Mouse (Mus musculus) intestine, embryonic 15.5 days (tissue): ENCODE measurements around the gene Rps6ka3. TPM values are rescaled to one million over a fixed set of nuclear protein-coding genes. Genes with fewer than 3 reads are reported as not detected.

Experiments
- ATAC-seq: fragments of 200-750 bp; cut with Nextera tagmentation; 2 replicates; pipeline ENCODE4 v1.8.0; 2017; ENCODE audit warnings: moderate TSS enrichment, moderate library complexity
- H3K27ac ChIP-seq: fragments of 300-500 bp; sonication (generic); 2 replicates; pipeline ENCODE4 v1.5.1; 2015; ENCODE audit warnings: mild to moderate bottlenecking, inconsistent platforms
- H3K27me3 ChIP-seq: fragments of 300-500 bp; sonication (generic); replicated peaks from 2 replicates; pipeline ENCODE4 v1.6.1; 2015; ENCODE audit warnings: inconsistent platforms
- H3K36me3 ChIP-seq: fragments of 300-500 bp; sonication (generic); 2 replicates; pipeline ENCODE4 v1.6.1; 2015; ENCODE audit warnings: inconsistent platforms
- H3K4me1 ChIP-seq: fragments of 300-500 bp; sonication (generic); replicated peaks from 2 replicates; pipeline ENCODE4 v1.6.1; 2015; ENCODE audit warnings: inconsistent platforms
- H3K4me2 ChIP-seq: fragments of 300-500 bp; sonication (generic); replicated peaks from 2 replicates; pipeline ENCODE4 v1.6.1; 2015; ENCODE audit warnings: mild to moderate bottlenecking, inconsistent platforms
- H3K4me3 ChIP-seq: fragments of 300-500 bp; sonication (generic); replicated peaks from 2 replicates; pipeline ENCODE4 v1.5.1; 2015; ENCODE audit warnings: inconsistent platforms
- H3K9ac ChIP-seq: fragments of 300-500 bp; sonication (generic); 2 replicates; pipeline ENCODE4 v1.6.1; 2015; ENCODE audit warnings: inconsistent platforms
- H3K9me3 ChIP-seq: fragments of 300-500 bp; sonication (generic); 2 replicates; pipeline ENCODE4 v1.6.1; 2016; ENCODE audit warnings: inconsistent platforms
- WGBS: fragments of 180-500 bp; shearing (Covaris S2); methylation state at CpG from one replicate; pipeline ENCODE4 v1.1.7; 2015; 5-methylcytosine and 5-hydroxymethylcytosine counted together
- polyA plus RNA-seq: library from polyadenylated mRNA; unstranded; fragments of >200 nt; fragmentation: Nextera tagmentation; extraction: Ambion mirVana; gene quantifications from 2 replicates; pipeline ENCODE4 v1.2.1, GENCODE M21; 2015

Gene Rps6ka3
- polyA plus RNA-seq, 1 experiment from 2014 or later: 4.6 TPM

GRCm38 (mm10) chrX:159372753-159373144, 162.6 kb downstream of the Rps6ka3 start:
- ATAC-seq: no peak
- Histone ChIP-seq H3K36me3 (no peaks in the 10 kb centered on the region), H3K27me3 (no peaks in the 10 kb centered on the region), H3K9me3 (no peaks in the 10 kb centered on the region), H3K4me2 (peak overlapping the region; percentile 48), H3K4me3 (peak overlapping the region; percentile 70), H3K9ac (peak overlapping the region; percentile 67), H3K27ac (peak overlapping the region; percentile 68; the same call in 1 of the 2 replicates), H3K4me1 (no peaks in the 10 kb centered on the region)
- 17% methylated on average over 9 of the region's 9 CpGs for WGBS

GRCm38 (mm10) chrX:159387105-159387504, 177.0 kb downstream of the Rps6ka3 start:
- H3K27ac ChIP-seq: no peak overlapping the region
- H3K36me3 ChIP-seq: no peaks in the 10 kb centered on the region
- H3K9ac ChIP-seq: no peak overlapping the region
- H3K4me1 ChIP-seq: no peaks in the 10 kb centered on the region
- no peak overlapping the region for H3K4me3 ChIP-seq
- no peaks in the 10 kb centered on the region for H3K9me3 ChIP-seq
- ATAC-seq: no peak
- no peak overlapping the region for H3K4me2 ChIP-seq
- 79% methylated on average over 9 of the region's 9 CpGs for WGBS
- no peaks in the 10 kb centered on the region for H3K27me3 ChIP-seq

- Histone ChIP-seq H3K4me1 (no peaks in the 10 kb centered on the region), H3K27ac (no peak overlapping the region), H3K4me2 (no peak overlapping the region), H3K9ac (no peak overlapping the region), H3K36me3 (no peaks in the 10 kb centered on the region), H3K9me3 (no peaks in the 10 kb centered on the region), H3K27me3 (no peaks in the 10 kb centered on the region), H3K4me3 (no peak overlapping the region)
- no peak for ATAC-seq
Observed at GRCm38 (mm10) chrX:159388953-159389352, 178.8 kb downstream of the Rps6ka3 start.

GRCm38 (mm10) chrX:159390347-159390962, 180.3 kb downstream of the Rps6ka3 start:
- no peaks in the 10 kb centered on the region for H3K9me3 ChIP-seq
- H3K9ac ChIP-seq: no peak overlapping the region
- H3K27ac ChIP-seq: no peak overlapping the region
- H3K27me3 ChIP-seq: no peaks in the 10 kb centered on the region
- H3K4me1 ChIP-seq: no peaks in the 10 kb centered on the region
- no peaks in the 10 kb centered on the region for H3K36me3 ChIP-seq
- 77% methylated on average over 6 of the region's 6 CpGs for WGBS
- H3K4me2 ChIP-seq: no peak overlapping the region
- no peak for ATAC-seq
- no peak overlapping the region for H3K4me3 ChIP-seq

GRCm38 (mm10) chrX:159391239-159391638, 181.1 kb downstream of the Rps6ka3 start:
- 83% methylated on average over 3 of the region's 3 CpGs for WGBS
- Histone ChIP-seq H3K27ac (no peak overlapping the region), H3K36me3 (no peaks in the 10 kb centered on the region), H3K4me1 (no peaks in the 10 kb centered on the region), H3K4me2 (no peak overlapping the region), H3K9me3 (no peaks in the 10 kb centered on the region), H3K9ac (no peak overlapping the region), H3K27me3 (no peaks in the 10 kb centered on the region), H3K4me3 (no peak overlapping the region)
- no peak for ATAC-seq

GRCm38 (mm10) chrX:159409253-159409652, 199.1 kb downstream of the Rps6ka3 start:
- no peak overlapping the region for H3K27ac ChIP-seq
- no peak overlapping the region for H3K4me2 ChIP-seq
- H3K4me1 ChIP-seq: no peaks in the 10 kb centered on the region
- no peak overlapping the region for H3K9ac ChIP-seq
- WGBS: 31% methylated on average over 4 of the region's 4 CpGs
- no peaks in the 10 kb centered on the region for H3K9me3 ChIP-seq
- H3K4me3 ChIP-seq: no peak overlapping the region
- H3K36me3 ChIP-seq: no peaks in the 10 kb centered on the region
- no peak for ATAC-seq
- peaks cover 4% of the 10 kb centered on the region for H3K27me3 ChIP-seq

GRCm38 (mm10) chrX:159414130-159414828, 204.2 kb downstream of the Rps6ka3 start, which contains the start of gene Map7d2:
Gene Map7d2, plus strand, starts transcription at chrX:159414572.
- Histone ChIP-seq H3K27ac (no peak within 1 kb of the TSS), H3K4me1 (no peaks in the 10 kb centered on the region), H3K4me3 (peak within 1 kb of the TSS; percentile 50), H3K9me3 (no peaks in the 10 kb centered on the region), H3K27me3 (peaks cover 20% of the 10 kb centered on the region), H3K9ac (peak within 1 kb of the TSS; percentile 26), H3K4me2 (peak within 1 kb of the TSS; percentile 94), H3K36me3 (no peaks in the 10 kb centered on the region)
- ATAC-seq: peak; percentile 80
- whole genome bisulfite sequencing: 26% methylated on average over 55 of the region's 83 CpGs

GRCm38 (mm10) chrX:159414829-159415673, 204.9 kb downstream of the Rps6ka3 start:
- H3K9ac ChIP-seq: peak overlapping the region; percentile 26
- peak; percentile 58; the same call in 1 of the 2 replicates for ATAC-seq
- H3K9me3 ChIP-seq: no peaks in the 10 kb centered on the region
- H3K36me3 ChIP-seq: no peaks in the 10 kb centered on the region
- H3K4me2 ChIP-seq: peak overlapping the region; percentile 94
- H3K27me3 ChIP-seq: peaks cover 20% of the 10 kb centered on the region
- H3K4me3 ChIP-seq: peak overlapping the region; percentile 50
- no peak overlapping the region for H3K27ac ChIP-seq
- no peaks in the 10 kb centered on the region for H3K4me1 ChIP-seq
- WGBS: 14% methylated on average over 57 of the region's 65 CpGs

Other genes starting within 250 kb of the Rps6ka3 start
- 112 and 127 TPM in 2 replicates for gene Eif1ax, start 161.9 kb downstream of the Rps6ka3 start, polyA plus RNA-seq
- 1.5 TPM in 2 replicates for gene Map7d2, start 204.3 kb downstream of the Rps6ka3 start, polyA plus RNA-seq